In genomic region chr9:45769596-45769995, GRCm38 (mm10) we compare ENCODE assay signal across 32 mouse cellular contexts.
"Had no signal": no experiment of that assay in that cellular context is flagged by ENCODE, and none has a peak within 500 bp of the region (broad histone marks: within the 10 kb centered on the region; RNA-seq: fewer than 3 reads in every experiment).

No protein-coding gene starts in this region.

- DNase-seq: left cerebral cortex, postnatal 4 days; liver; liver, embryonic 13.5 days; liver, postnatal 0 days; lung, adult 18-20 months; lung, adult 2 months; lung, embryonic 14.5 days; lung, postnatal 10 days; lung, postnatal 14 days; lung, postnatal 36 days; lung, postnatal 4 days; midbrain, embryonic 14.5 days had no signal

- H3K27me3 ChIP-seq: limb, embryonic 12.5 days; limb, embryonic 13.5 days; limb, embryonic 15.5 days; liver, embryonic 12.5 days; liver, embryonic 13.5 days; liver, embryonic 15.5 days; lung, embryonic 15.5 days; midbrain, embryonic 12.5 days; midbrain, embryonic 13.5 days; midbrain, embryonic 15.5 days; neural tube, embryonic 12.5 days had no signal

- ATAC-seq: liver, embryonic 12.5 days; liver, postnatal 0 days; lung, postnatal 0 days; midbrain, embryonic 13.5 days; midbrain, embryonic 15.5 days; midbrain, embryonic 16.5 days had no signal

- H3K9ac ChIP-seq: limb, embryonic 12.5 days; limb, embryonic 13.5 days; limb, embryonic 15.5 days; liver, embryonic 12.5 days; liver, embryonic 13.5 days; liver, embryonic 14.5 days; liver, embryonic 15.5 days; liver, postnatal 0 days; lung, embryonic 14.5 days; lung, embryonic 15.5 days; midbrain, embryonic 12.5 days; midbrain, embryonic 13.5 days; midbrain, embryonic 15.5 days; neural tube, embryonic 12.5 days had no signal

- H3K4me3 ChIP-seq: left cerebral cortex, adult 2 months; limb, embryonic 10.5 days; limb, embryonic 12.5 days; limb, embryonic 13.5 days; limb, embryonic 15.5 days; liver, embryonic 12.5 days; liver, embryonic 13.5 days; liver, embryonic 15.5 days; lung, embryonic 15.5 days; megakaryocyte, embryonic 14.5 days; midbrain, embryonic 10.5 days; midbrain, embryonic 12.5 days; midbrain, embryonic 13.5 days; midbrain, embryonic 15.5 days; myocyte; neural tube, embryonic 12.5 days had no signal

- H3K4me1 ChIP-seq: limb, embryonic 12.5 days; limb, embryonic 13.5 days; liver, embryonic 12.5 days; liver, embryonic 13.5 days; liver, embryonic 15.5 days; lung, embryonic 15.5 days; megakaryocyte, embryonic 14.5 days; midbrain, embryonic 10.5 days; midbrain, embryonic 12.5 days; midbrain, embryonic 13.5 days; midbrain, embryonic 15.5 days; neural tube, embryonic 12.5 days had no signal

- H3K9me3 ChIP-seq: limb, embryonic 10.5 days; limb, embryonic 12.5 days; limb, embryonic 13.5 days; limb, embryonic 15.5 days; liver, embryonic 12.5 days; liver, embryonic 13.5 days; liver, embryonic 15.5 days; lung, embryonic 15.5 days; megakaryocyte, embryonic 14.5 days; midbrain, embryonic 10.5 days; midbrain, embryonic 12.5 days; midbrain, embryonic 13.5 days; midbrain, embryonic 15.5 days; neural tube, embryonic 12.5 days had no signal

- H3K27ac ChIP-seq: left cerebral cortex, adult 2 months; limb, embryonic 10.5 days; limb, embryonic 12.5 days; limb, embryonic 13.5 days; limb, embryonic 15.5 days; liver, embryonic 12.5 days; liver, embryonic 13.5 days; liver, embryonic 14.5 days; liver, embryonic 15.5 days; lung, embryonic 15.5 days; macrophage; midbrain, embryonic 10.5 days; midbrain, embryonic 12.5 days; midbrain, embryonic 13.5 days; midbrain, embryonic 15.5 days; neural tube, embryonic 12.5 days had no signal

- H3K4me2 ChIP-seq: limb, embryonic 12.5 days; limb, embryonic 13.5 days; limb, embryonic 15.5 days; liver, embryonic 11.5 days; liver, embryonic 12.5 days; liver, embryonic 13.5 days; liver, embryonic 15.5 days; lung, embryonic 14.5 days; lung, embryonic 15.5 days; midbrain, embryonic 12.5 days; midbrain, embryonic 13.5 days; midbrain, embryonic 15.5 days; neural tube, embryonic 12.5 days had no signal
